ENCODE assay signal across 18 mouse cellular contexts in genomic region chr3:103489786-103490185, GRCm38 (mm10).
DNase-seq lines count a peak whose midpoint lies in the region; TF ChIP-seq lines count a peak whose summit lies in the region.
"Had no signal": no experiment of that assay in that cellular context is flagged by ENCODE, and none has a peak within 500 bp of the region (broad histone marks: within the 10 kb centered on the region; RNA-seq: fewer than 3 reads in every experiment).

No protein-coding gene starts in this region.

- peak; percentile 13 to 69 for DNase-seq in adrenal gland, adult (ENCODE audit: inconsistent age in 2 of 2, low spot score in 1 of 2)
- no peak for DNase-seq in adrenal gland, adult 18-20 months (ENCODE audit: low spot score in 2 of 2)
- DNase-seq in lung, postnatal 14 days, result peak; percentile 24
- no peak for DNase-seq in lung, adult 2 months
- DNase-seq in limb, embryonic 10.5 days (ENCODE audit: low spot score), result no peak
- DNase-seq in gastrocnemius, postnatal 36 days, result no peak
- DNase-seq: cerebellum, adult 18-20 months; cerebellum, adult 9-11 months; forebrain, postnatal 0 days; gastrocnemius, postnatal 14 days; heart, postnatal 14 days; kidney, adult 18-20 months had no signal

- H3K27ac ChIP-seq in brown adipose tissue, adult 24 weeks (replicated peaks; ENCODE audit: low read depth, low read length), result peak overlapping the region; percentile 70
- no peak overlapping the region for H3K27ac ChIP-seq in limb, embryonic 10.5 days
- H3K27ac ChIP-seq: embryonic facial prominence, embryonic 10.5 days; forebrain, embryonic 13.5 days; heart, embryonic 15.5 days; hindbrain, embryonic 13.5 days; hindbrain, postnatal 0 days had no signal

- TF ChIP-seq POLR2A in lung, adult 2 months (IDR thresholded peaks at IDR 0.05; ENCODE audit: borderline replicate concordance, extremely low read depth, low read depth, low read length), result no peak

- H3K9me3 ChIP-seq in limb, embryonic 10.5 days (replicated peaks), result no peaks in the 10 kb centered on the region
- H3K9me3 ChIP-seq: embryonic facial prominence, embryonic 10.5 days; forebrain, embryonic 13.5 days; heart, embryonic 15.5 days; hindbrain, embryonic 13.5 days had no signal

- 51% methylated on average over 4 of the region's 4 CpGs for WGBS in lung, adult 2 months
- WGBS in limb, embryonic 10.5 days, result 83% methylated on average over 4 of the region's 4 CpGs

- H3K4me1 ChIP-seq in lung, adult 2 months (ENCODE audit: control insufficient read depth, insufficient read depth, low read length), result no peaks in the 10 kb centered on the region
- peaks cover 6% of the 10 kb centered on the region; the same call in 1 of the 2 replicates for H3K4me1 ChIP-seq in brown adipose tissue, adult 24 weeks (ENCODE audit: control insufficient read depth, insufficient read depth, insufficient read length, low read length)
- H3K4me1 ChIP-seq in limb, embryonic 10.5 days, result no peaks in the 10 kb centered on the region
- H3K4me1 ChIP-seq: embryonic facial prominence, embryonic 10.5 days; forebrain, embryonic 13.5 days; heart, embryonic 15.5 days; hindbrain, embryonic 13.5 days had no signal

- no peaks in the 10 kb centered on the region for H3K27me3 ChIP-seq in limb, embryonic 10.5 days (ENCODE audit: low read depth, poor library complexity, severe bottlenecking)
- H3K27me3 ChIP-seq: forebrain, embryonic 13.5 days; heart, embryonic 15.5 days; hindbrain, embryonic 13.5 days had no signal

- no peak for TF ChIP-seq CTCF in lung, adult 2 months (IDR thresholded peaks at IDR 0.05; ENCODE audit: insufficient read depth, low read length)

- intact Hi-C loops in gastrocnemius, postnatal 36 days (cut with DNase I), result no loop called here

- H3K36me3 ChIP-seq in limb, embryonic 10.5 days, result no peaks in the 10 kb centered on the region
- H3K36me3 ChIP-seq: embryonic facial prominence, embryonic 10.5 days; heart, embryonic 15.5 days; hindbrain, embryonic 13.5 days had no signal

- no peak overlapping the region for H3K4me3 ChIP-seq in lung, adult 2 months (replicated peaks; ENCODE audit: extremely low read depth, low read depth, low read length)
- H3K4me3 ChIP-seq in brown adipose tissue, adult 24 weeks (ENCODE audit: insufficient read depth, low read depth, low read length), result no peak overlapping the region
- H3K4me3 ChIP-seq in limb, embryonic 10.5 days, result no peak overlapping the region
- H3K4me3 ChIP-seq: embryonic facial prominence, embryonic 10.5 days; forebrain, embryonic 13.5 days; heart, embryonic 15.5 days; hindbrain, embryonic 13.5 days had no signal

Comparison
In these comparisons a context has a peak if more than half of its experiments do, and no peak if none do; other contexts are left out.
1. DNase-seq: peak in adrenal gland, adult (2 of 2) and lung, postnatal 14 days (single experiment); none in adrenal gland, adult 18-20 months (0 of 2), lung, adult 2 months (single experiment), limb, embryonic 10.5 days (single experiment) and gastrocnemius, postnatal 36 days (0 of 2).